Mouse (Mus musculus): ENCODE results near the gene Chadl.
A peak's percentile ranks its signal among the peaks of the same experiment; 100 is the strongest.

The Chadl gene

DNA sequence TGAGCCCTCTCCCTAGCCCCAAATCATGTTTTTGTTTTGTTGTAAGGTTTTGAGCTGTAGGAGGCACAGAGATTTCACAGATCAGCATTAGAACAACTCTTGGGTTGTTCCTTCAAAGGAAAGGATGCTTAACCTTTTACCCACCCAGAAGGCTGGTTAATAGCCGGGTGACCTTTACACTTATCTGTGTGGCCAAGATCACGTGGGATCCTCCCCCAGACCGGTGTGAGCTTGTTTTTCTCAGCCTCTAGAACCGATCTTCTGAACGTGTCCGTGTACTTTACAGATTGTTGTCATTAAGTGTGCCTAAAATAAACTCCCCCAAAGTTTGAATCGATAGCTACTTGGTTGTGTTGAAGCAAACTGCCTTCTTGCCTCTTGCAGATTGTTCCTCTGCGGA is 3.5 kb upstream of the Chadl start:
- no peak for DNase-seq (ENCODE audit: low read depth, low spot score)

DNA sequence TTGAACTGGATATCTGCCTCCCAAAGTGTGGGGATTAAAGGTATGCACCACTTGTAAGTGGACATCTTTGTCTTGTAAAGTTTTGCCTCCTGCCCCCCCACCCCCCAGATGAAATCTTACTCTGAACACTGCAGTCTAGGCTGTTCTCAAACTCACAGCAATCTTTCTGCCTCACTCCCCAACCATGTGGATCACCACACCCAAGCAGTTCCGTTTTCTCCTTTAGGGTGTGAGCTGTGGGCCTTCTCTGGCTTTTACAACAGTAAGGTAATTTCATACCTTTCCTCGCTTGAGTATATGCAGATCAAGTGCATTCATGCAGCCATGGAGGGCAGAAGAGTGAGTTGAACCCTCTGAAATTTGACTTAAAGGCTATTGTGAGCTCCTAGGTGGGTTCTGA is 3.1 kb upstream of the Chadl start:
- no peak for DNase-seq (ENCODE audit: low read depth, low spot score)

DNA sequence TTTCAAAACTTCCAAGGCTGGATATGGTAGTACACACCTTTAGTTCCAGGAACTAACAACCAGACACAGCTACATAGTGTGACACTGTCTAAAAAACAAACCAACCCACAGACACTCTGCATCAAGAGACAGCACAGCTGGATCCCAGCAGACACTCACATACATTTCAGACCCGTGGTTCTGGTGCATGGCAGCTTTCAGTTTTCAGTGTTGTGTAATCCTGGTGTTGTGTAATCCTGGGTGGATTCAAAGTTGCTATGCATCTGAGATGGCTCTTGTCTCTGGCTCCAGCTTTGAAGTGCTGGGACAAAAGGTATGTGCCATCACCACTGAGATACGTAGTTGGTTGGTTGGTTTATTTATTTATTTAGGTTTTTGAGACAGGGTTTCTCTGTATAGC is 1.4 kb upstream of the Chadl start:
- no peak for DNase-seq (ENCODE audit: low read depth, low spot score)

DNA sequence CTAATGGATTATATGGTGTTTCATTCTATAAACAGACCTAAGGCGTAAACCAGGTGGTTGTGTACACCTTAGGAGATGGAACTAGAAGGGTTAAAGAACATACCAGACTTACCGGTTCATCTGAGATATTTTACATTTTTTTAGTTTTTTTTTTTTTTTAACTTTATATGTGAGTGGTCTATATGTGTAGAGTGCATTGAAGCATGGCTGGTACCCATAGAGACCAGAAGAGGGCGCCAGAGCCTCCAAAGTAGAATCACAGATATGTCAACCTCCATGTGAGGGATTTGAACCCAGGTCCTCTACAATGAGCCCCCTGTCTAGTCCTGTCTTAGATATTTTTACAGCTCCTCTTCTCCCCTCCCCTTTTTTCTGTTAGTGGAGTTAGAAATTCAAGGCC is 760 bp upstream of the Chadl start:
- peak; percentile 19 for DNase-seq (ENCODE audit: low read depth, low spot score)

DNA sequence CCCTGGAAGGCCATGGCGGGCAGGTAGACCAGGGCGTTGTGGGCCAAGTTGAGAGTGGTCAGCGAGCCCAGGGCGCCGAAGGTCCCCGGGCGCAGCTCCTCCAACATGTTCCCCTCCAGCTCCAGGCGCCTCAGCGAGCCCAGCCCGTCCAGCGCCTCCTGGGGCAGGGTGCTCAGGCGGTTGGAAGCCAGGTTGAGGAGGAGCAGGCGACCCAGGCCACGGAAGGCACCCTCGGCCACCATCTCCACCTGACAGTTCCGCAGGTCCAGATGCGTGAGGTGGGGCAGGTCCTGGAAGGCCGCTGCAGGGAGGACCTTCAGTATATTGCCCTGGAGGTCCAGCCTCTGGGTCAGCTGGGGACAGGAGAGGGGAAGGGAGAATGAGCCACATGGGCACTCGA is 2.2 kb downstream of the Chadl start:
- no peak for DNase-seq (ENCODE audit: low read depth, low spot score)

DNA sequence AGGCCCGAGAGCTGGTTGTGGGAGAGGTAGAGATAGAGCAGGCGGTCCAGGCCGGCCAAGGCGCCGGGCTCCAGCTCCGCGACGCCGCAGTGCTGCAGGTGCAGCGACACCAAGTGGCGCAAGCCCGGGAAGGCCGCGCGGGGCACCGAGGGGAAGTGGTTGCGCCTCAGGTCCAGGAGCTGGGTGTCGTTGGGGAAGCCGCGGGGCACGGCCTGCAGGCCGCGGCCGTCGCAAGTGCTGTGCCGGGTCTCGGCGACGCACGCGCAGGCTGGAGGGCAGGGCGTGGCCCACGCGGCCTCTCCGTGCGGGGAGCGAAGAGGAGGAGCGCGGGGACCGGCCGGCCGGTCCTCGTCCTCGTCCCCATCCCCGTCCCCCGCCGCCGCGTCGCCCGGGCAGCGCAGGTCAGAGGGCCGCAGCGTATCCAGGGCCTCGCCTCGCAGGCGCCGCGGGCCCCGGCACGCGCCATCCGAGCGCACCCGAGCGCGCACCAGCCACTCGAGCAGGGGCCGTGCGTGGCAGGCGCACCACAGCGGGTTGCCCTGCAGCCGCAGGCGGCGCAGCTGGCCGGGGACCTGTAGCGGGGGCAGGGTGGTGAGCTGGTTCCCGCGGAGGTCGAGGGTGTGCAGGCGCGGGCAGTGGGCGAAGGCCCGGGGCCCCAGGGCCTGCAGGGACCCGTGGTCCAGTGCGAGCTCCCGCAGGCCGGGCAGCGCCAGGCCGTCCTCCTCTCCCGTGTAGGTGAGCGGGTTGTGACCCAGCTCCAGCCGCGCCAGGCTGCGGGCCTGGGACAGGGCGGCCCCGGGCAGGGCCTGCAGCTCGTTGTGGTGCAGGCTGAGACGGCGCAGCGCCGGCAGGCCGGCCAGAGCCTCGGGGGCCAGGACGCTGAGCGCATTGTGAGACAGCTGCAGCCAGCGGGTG is 2.9 kb downstream of the Chadl start:
- DNase-seq (ENCODE audit: low read depth, low spot score), result peak; percentile 67

DNA sequence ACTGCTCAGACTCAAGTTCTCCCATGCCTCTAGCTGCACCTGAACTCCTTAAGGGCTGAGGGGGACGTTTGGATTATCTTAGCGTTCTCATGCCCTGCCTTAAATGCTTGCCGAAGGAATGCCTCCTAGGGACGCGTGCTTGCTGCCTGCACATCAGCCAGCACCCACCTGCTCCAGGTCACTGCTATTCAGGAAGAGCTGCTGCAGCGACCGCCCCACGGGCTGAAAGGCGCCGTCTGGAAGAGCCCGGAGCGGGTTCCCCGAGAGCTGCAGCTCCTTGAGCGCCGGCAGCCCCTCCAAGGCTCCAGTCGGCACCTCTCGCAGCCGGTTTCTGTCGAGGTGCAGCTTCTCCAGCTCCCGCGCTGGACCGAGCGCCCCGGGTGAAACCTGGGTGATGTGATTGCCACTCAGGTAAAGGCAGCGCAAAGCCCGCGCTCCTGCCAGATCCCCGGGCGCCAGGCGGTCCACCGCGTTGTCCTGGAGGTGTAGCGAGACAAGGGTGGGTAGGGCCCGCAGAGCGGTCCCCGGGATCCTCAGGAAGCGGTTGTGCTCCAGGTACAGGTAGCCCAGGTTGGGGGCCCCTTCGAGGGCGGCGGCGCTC is 3.6 kb downstream of the Chadl start:
- no peak for DNase-seq (ENCODE audit: low read depth, low spot score)

DNA sequence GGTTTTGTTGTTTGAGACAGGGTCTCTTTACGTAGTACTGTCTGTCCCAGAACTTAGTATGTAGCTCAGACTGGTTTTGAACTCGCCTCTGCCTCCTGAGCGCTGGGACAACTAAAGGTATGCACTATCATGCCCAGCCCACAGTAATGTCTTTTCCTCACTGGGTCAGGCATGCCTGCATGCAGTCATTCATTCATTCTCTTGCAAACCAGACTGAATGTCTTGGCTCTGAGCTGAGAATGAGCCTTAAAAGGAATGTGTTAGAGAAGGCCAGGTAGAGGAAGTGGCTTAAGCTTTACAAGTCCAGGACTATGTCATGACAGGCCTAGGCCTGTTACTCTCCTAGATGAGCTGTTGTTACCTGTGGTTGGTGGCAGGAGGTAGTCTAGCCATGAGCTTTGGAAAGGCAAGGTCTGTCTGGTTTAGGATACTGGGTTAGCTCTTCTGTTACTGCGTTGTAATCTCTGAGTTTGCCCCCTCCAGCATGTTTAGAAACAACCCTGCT is 16.7 kb downstream of the Chadl start:
- no peak for DNase-seq (ENCODE audit: low read depth, low spot score)

DNA sequence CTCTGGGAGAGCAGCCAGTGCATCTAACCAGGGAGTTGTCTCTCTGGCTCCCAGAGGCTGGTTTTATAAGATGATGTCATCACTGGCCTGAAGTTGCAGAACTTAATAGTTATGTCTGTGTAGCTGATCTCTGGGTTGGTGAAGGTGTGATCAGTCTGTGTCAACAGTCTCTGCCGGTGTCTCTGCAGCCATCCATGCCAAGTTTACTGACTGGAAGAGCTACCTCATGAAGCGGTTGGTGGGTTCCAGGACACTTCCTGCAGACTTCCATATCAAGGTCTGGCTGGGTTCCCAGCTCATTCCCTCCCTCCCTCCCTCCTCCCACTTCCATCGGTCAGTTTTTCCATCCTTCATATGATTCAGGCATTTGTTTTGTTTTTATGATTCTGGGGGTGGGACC is 20.4 kb downstream of the Chadl start:
- DNase-seq (ENCODE audit: low read depth, low spot score), result no peak

DNA sequence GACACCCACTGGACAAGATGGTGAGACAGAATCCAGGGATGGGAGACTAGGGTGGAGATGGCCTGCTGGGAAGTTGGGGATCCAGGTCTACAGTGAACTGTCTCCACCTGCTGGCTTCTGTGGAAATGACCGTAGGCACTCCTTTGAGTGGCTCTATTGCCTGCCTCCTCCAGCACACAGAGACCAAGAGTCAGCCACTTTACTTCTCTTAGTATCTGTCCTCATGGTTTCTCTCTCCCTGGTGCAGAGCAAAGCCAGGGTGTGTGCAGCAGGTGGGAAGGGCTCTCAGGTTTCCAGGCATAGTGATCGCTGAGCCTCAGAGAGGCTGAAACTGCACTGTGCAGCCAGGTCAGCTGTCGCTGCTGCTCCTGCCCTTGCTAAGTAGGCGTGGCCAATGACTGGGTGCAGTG is 26.9 kb downstream of the Chadl start:
- peak; percentile 39 for DNase-seq (ENCODE audit: low read depth, low spot score)

DNA sequence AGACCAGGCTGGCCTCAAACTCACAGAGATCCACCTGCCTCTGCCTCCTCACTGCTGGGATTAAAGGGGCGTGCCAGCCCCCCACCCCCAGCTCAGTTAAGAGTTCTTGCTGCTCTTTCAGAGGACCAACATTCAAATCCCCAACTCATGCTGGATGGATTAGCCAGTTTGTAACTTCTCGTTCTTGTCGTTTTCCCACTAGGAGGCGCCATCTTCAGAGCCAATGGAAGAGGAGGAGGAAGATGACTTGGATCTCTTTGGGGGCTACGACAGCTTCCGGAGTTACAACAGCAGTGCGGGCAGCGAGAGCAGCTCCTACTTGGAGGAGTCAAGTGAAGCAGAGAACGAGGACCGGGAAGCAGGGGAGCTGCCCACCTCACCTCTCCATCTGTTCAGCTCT is 30.1 kb downstream of the Chadl start:
- no peak for DNase-seq (ENCODE audit: low read depth, low spot score)

DNA sequence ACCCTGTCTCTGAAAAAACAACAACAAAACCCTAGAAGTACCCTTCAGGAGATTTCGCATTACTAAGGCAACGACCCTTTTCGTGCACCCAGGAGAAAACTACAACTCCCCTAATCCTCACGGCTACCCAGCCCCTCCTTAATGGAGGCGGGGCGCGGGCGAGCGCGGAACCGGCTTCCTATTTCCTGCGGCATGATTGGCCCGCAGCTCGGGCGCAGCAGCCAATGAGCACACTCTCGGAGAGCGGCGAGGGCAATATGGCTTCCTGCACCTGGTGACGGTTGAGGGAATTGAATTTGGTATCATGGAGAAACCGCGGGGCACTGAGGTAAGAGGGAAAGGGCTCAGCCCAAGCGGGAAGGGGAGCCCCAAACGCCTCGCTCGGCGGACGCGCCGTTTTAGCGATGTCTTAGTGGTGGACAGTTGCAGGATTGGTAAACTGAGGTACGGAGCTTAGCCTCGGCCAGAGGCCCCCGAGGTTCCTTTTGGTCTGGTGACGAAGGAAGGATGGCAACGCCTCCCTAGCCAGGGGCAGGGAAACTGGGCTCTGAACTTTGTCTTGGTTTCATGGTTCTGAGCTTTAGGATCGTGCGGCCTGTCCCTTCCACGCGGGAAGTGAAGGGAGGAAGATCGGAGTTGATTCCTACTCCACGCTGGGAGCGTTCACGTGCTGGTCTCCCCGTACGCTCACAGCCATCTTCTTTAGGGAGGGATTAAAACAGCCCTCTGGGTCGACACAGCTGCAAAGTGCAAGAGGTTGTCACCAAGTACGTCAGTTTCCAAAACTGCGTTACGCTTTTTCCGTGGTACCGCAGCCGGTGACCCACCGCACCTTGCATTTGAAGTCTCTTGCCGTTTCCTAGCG is 33.2 kb downstream of the Chadl start, which contains the start of gene L3mbtl2:
TSS of gene L3mbtl2 (plus strand) at position 193 of the 865 bp plus-strand sequence.
- peak; percentile 87 for DNase-seq (ENCODE audit: low read depth, low spot score)

DNA sequence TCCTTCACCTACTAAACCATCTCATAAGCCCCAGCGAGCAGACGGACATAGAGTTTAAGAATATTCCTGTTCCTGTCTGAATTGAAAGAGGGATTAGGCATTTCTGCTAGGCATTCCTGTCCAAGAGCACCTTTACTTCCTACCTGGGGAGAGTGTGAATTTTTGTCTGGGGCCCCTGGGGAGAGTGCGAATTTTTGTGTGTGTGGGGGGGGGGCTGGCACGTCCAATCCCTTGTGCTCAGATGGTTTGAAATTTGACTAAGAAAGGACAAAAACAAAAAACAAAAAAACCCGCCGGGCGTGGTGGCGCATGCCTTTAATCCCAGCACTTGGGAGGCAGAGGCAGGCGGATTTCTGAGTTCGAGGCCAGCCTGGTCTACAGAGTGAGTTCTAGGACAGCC is 33.8 kb downstream of the Chadl start:
- no peak for DNase-seq (ENCODE audit: low read depth, low spot score)

DNA sequence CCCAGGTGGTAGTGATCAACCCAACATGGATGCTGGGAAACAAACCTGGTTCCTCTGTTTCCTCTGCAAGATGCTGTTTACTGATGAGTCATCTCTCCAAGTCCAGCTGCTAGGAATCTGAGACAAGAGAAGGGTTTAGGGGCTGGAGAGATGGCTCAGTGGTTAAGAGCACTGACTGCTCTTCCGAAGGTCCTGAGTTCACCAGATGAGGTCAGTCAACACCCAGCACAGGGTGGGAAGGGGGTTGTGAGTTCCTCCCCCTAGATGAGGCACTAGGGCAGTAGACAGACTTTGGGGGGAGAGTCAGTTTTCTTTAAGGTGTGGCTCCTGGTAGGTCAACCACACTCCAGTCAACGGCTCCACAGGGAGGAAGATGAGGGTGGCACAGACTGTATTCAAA is 35.4 kb downstream of the Chadl start:
- DNase-seq (ENCODE audit: low read depth, low spot score), result no peak

DNA sequence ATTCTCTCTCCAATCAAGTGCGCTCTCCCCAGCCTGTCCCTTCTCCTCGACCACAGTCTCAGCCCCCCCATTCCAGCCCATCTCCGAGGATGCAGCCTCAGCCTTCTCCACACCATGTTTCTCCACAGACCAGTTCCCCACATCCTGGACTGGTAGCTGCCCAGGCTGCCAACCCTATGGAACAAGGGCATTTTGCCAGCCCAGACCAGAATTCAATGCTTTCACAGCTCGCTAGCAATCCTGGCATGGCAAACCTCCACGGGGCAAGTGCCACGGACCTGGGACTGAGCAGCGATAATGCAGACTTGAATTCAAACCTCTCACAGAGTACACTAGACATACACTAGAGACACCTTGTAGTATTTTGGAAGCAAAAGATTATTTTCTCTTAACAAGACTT is 46.5 kb downstream of the Chadl start:
- DNase-seq (ENCODE audit: low read depth, low spot score), result no peak

DNA sequence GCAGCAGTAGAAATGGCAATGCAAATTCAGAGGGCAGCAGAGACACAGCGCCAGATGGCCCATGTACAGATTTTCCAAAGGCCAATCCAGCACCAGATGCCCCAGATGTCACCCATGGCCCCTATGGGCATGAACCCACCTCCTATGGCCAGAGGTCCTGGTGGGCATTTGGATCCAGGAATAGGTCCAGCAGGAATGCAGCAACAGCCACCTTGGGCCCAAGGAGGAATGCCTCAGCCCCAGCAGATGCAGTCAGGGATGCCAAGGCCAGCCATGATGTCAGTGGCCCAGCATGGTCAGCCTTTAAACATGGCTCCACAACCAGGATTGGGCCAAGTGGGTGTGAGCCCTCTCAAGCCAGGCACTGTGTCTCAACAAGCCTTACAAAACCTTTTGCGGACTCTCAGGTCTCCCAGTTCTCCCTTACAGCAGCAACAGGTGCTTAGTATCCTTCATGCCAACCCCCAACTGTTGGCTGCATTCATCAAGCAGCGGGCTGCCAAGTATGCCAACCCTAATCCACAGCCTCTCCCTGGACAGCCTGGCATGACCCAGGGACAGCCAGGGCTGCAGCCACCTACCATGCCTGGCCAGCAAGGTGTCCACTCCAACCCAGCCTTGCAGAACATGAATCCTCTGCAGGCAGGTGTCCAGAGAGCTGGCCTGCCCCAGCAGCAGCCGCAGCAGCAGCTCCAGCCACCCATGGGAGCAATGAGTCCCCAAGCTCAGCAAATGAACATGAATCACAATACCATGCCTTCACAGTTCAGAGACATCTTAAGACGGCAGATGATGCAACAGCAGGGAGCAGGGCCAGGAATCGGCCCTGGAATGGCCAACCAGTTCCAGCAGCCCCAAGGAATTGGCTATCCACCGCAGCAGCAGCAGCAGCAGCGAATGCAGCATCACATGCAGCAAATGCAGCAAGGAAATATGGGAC is 47.3 kb downstream of the Chadl start:
- no peak for DNase-seq (ENCODE audit: low read depth, low spot score)
